Mouse (Mus musculus): ENCODE results near the gene Sema3f.

Sema3f gene

DNA sequence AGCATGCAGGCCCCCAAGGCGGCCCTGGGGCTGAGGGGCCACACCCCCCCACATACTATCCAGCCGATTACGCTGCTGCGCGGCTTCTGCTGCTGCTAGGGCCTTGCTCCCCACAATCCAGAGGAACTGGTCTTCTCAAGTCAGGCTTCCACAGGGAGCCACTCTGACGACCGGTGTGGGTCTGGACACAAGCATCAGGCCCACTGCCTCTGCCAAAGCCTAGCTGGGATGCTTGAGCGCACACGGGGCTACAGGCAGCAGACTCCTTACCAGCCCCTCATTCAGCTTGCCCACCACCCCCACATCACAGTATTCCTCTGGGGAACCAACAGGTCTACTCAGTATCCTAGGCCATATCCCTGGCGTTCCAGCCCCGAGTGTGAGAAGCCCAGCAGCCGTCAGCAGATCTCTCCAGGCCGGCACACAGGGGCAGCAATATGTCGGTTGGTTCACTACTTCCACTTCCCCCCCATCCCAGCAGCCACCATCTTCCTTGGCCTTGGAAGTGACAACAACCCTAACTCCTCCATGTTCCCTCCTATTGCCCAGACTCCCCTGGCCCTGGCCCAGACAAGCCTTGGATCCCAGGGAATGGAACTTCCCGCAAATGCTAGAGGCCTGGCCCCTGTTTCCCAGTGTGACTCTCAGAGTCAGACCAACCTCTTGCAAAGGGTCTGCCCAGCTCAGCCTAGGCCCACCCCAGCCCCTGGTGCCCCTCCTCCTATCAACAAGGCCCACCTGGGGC is 76.4 kb downstream of the Sema3f start:
- DNase-seq (ENCODE audit: low spot score in 2 of 2), result no peak

DNA sequence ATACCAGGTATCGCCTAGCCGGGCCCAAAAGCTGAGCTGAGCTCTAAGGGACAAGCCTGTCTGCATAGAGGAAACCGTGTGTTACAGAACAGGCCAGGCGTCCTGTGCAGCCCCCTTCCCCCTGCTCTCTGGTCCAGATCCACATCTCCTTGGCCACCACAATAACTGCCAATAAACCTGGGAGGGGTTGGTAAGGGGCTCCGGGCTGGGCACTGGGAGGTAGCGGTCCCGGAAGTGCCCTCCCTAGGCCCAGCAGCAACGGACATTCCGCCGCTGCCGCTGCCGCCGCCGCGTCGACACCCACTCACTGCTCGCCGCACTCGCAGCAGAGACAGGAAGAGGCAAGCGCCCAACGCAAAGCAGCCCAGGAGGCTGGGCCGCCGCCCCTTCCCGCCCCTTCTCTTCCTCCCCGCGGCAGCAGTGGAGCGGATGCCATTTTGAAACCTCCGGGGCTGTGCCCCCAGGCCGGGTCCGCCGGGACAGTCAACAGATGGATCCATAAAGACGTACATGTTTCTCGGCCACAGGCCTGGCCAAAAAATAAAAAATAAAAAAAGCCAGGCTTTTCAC is 77.1 kb downstream of the Sema3f start:
- DNase-seq (ENCODE audit: low spot score in 2 of 2), result peak; percentile 78 to 80

DNA sequence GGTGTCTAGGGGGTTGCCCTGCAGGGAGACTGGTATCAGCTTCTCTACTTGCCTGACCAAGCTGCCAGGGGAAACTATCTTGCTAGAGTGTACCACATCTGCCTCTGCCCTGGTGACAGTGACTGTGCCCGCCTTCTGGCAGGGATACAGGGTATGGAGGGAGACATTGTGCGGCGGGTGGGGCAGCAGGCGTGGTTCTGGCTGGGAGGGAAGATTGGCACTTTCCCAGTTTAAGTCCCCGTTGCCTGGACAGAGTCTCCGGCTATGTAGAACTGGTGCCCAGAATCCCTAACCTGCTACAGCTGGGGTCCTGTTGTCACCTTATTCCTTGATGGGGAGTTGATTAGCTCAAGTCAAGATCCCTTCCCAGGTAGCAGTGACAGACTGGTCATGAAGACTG is 77.8 kb downstream of the Sema3f start:
- DNase-seq (ENCODE audit: low spot score in 2 of 2), result no peak

DNA sequence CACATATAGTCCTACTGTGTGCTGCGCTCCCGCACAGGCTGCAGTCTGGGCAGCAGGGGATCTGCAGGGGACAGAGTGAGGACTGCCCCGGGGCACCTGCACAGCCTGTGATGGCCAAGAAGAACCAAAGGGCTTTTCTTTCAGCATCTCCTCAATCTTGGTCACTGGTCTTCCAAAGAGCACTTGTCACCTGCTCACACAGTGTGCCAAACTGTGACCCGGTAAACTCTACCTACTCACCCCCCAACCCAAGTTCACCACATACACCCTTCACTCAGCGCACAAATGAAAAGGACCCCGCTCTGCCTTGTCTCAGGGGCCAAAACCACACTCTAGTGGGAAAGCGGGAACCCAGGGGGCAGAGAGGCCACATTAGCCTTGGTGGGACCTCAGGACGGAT is 78.4 kb downstream of the Sema3f start:
- DNase-seq (ENCODE audit: low spot score in 2 of 2), result no peak

Measured in frontal cortex, postnatal 36 days (tissue).